Mouse (Mus musculus) sigmoid colon, adult 10 weeks (tissue): ENCODE data around the gene Aip. TPM values are rescaled to one million over a fixed set of nuclear protein-coding genes. Genes with fewer than 3 reads are reported as not detected.

ENCODE experiments used
- polyA plus RNA-seq: library from polyadenylated mRNA; stranded (reverse); fragments of 350-450 nt; fragmentation: Illumina TruSeq; extraction: RNeasy Lipid Tissue Mini Kit (QIAGEN cat#74804); gene quantifications from one replicate; pipeline ENCODE4 v1.2.3, GENCODE M21; 2014; ENCODE audit warnings: low read depth, low replicate concordance

Gene Aip
- 0.47 TPM for polyA plus RNA-seq

DNA sequence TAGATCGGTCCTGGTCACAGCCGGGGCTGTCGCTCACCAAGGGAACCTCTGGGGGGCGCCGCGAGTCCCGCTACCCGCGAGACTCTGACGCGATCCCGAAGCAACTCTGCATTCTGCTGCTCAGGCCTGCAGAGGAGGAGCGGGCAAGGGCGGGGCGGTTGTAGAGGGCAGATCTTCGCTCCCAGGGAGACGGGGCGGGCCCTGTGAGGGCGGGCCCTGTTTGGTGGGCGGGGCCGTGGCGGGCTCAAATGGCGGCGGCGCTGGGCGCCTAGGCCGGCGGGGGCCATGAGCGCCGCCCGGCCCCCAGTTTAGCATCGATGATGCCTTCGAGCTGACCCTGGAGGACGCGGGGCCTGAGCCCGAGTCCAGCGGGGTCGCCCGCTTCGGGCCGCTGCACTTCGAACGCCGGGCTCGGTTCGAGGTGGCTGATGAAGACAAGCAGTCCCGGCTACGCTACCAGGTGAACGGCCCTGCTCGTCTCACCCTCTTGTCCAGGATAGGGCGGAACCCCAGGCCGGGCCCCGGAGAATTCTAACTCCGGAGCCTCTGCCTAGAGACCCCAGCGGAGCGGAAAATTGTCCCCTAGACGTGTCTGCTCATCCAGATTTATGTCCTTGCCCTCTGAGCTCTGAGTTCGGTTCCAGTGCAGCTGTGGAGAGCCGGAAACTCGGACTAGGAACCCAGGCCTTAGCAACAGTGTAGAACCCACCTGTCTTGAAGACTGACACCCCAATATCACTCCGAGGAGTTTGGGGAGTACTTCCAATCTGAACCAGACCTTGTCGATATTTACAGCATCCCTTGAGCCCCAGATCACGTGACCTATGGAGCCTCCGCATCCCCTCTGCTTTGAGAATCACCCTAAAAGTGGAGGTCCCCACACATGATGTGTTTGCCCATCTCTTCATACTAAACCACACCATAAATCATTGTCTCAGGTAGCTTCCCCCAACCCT is at the start of gene Aip:
TSS of gene Aip (minus strand) at position 118 of the 956 bp plus-strand sequence.

DNA sequence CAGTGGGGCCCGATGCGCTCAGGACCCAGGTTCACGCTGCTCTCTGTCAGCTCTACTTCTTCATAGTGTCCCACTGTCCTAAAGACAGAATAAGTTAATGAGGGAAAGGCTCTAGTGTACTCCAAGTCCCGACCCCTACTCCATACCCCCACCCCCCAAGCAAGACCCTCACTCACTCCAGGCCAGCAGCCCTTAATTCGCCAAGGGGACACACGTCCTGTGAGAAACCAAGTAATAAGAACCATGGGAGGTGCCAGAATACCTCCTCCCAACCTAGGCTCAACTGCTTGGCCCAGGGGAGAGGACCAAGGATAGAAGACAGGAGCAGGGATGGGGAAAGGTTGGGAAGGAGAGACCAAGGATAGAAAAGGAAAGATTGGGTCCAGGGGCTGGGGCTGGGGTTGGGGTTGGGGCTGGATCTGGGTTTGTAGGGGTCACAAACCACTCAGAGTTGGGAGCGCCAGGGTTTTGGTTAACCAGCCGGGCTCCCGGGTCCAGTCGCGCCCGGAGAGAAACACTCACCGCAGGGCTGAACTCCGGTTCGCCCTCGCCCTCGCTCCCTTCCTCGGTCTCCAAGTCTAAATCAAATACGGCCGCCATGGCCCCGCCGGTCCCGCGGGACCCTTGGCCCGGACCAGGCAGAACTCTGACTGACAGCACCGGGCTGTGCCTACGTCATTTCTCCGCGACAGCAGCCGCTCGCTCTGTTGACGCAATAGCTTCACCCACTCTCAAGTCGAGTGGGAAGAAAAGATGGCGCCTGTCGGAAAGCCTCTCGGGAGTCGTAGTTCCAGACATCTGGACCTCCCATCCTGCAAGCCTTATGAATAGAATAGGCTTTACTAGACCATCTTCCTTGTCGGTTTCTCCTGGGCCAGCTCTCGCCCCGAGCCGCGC is 37.2 kb upstream of the Aip start, which contains the start of gene Rps6kb2:
TSS of gene Rps6kb2 (minus strand) at position 709 of the 897 bp plus-strand sequence.

DNA sequence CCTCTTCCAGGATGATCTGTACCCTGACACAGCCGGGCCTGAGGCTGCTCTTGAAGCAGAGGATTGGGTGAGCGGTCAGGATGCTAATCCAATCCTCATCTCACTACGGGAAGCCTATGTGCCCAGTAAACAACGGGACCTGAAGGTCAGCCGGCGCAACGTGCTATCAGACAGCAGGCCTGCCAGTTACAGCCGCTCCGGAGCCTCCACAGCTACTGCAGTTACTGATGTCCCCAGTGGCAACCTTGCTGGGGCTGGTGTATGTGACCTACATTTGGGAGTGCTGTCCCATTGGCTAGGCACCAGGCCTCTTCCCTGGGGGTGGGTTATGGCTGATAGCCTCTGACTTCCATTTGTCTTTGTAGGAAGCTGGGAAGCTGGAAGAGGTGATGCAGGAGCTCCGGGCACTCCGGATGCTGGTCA is 27.6 kb upstream of the Aip start, which contains the start of gene Ptprcap:
TSS of gene Ptprcap (plus strand) at position 373 of the 423 bp plus-strand sequence.

DNA sequence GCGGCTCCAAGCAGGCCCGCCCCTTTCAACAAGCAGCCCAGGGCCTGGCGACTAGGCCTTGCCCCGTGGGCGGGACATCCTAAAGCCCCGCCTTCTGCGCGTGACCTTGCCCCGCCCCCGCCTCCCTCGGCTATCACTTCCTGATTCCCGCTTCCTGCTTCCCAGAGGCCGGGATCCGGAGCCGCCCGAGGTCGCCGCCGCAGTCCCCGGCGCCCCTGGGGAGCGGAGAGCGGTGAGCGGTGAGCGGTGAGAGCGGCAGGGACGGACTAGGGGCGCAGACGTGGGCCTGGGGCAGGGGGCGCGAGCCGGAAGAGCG is 22.8 kb upstream of the Aip start, which contains the start of gene Coro1b:
TSS of gene Coro1b (plus strand) at position 129 of the 316 bp plus-strand sequence.

DNA sequence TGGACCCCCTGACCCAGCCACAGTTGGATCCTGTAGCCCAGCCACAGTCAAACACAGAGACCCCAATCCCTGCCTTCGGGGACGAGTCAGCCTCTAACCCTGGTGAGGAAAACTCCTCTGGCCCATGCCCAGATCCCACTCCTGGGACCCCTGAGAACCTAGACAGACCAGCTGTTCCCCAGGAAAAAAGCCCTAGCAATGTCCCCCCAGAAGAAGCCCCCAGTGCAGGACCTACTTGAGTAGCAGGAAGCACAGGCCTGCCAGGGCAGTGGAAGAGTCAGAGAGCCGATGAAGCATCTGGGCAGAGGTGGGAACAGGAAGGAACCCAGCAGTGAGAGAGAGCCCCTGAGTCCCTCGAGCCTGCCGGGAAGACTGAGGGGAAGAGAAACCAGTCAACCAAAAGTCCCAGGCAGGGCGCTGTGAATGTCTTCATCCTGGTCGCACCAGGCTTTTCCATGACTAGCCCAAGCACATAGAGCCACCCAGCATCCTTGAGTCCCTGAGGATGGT is 18.2 kb upstream of the Aip start, which contains the start of gene Cabp4:
TSS of gene Cabp4 (minus strand) at position 275 of the 510 bp plus-strand sequence.

DNA sequence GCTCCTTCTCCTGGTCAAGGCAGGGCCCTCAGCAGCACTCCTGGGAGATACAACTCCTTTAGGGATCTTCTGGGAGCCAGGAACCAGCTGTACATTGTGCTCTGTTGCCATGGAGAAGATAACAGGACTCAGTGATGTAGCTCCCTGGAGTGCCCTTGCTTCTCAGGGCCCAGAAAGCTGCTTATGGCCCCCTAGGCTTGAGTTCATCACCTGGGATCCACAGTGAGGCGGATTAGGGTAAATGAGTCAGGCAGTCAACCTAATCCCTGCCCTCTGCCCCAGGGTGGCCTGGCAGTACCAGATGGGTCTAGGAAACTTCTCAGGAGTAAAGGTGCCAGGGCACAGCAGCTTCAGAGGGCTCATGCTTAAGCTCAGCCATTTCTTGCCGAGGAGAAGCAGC is 13.8 kb upstream of the Aip start, which contains the start of gene Gpr152:
TSS of gene Gpr152 (plus strand) at position 342 of the 400 bp plus-strand sequence.

DNA sequence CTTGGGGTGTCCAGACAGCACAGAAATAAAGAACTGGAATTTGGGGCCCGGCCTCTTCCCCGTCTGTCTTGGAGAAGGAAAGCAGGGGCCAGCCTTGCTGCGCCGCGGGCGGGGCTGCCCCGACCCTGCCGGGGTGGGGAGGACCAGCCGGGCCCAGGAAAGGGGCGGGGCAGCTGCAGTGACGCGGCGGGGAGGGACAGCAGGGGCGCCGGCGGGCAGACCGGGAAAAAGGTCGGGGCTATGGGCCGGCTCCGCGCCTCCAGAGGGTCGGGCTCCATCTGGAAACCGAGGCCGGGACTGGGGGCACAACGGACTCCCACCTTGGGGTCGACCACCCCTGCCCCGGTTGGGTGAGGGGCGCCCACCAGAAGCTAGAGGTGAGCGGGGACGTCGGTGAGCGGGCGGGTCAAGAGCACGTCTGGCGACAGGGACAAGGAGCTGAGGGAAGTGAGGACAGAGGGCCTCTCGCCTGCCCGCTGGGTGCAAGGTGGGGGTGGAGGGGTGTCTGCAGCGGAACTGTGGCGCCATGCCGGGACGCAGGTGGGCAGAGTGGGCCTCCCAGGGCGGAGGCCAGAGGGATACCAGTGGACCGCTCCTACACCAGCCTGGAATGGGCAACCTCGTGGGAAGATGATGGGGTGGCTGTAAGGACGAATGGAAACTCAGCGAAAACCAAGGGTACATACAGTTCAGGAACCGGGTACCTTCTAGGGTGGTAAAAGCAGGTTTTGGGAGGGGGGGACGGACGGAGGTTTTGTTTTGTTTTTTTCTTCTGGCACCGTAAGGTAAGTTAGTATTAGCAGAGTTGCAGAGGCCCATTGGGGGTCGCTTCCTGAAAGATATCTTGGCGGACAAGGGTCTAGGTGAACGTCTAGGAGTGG is 25.6 kb downstream of the Aip start, which contains the start of gene Pitpnm1:
TSS of gene Pitpnm1 (plus strand) at position 162 of the 881 bp plus-strand sequence.

DNA sequence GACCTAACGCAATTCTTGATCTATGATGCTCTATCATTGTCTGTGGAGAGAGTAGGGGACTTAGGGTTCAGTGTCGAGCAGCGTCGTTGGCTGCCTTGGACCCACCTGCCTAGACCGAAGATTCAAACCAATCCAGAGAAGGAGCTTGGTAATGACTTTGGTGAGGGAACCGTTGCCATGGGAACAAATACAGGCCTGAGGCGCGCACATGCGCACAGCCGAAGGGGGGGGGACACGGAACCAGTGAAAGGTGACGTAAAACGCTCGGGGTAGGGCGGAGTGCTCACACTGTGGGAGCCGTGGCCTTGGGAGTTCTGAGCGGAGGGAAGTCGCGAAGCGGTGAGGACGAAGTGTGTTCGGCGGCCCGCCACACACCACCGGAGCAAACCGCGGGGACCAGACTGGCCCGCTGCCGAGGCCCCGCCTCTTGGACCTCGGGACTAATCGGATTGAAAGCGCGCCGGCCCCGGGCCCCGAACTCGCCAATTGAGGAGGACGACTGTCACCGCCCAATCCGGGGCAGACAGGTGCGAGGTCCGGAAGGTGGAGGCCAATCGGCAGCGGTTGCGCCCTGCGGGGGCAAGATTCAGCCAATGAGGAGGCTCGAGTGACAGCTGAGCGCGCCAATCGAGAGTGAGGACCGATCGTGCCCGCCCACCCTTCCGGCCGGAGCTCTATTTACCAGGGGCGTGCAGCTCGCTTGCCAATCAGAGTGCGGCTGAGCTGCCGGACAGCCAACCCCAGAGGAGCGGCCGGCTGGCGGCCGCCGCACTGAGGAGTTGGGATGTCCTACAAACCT is 28.8 kb downstream of the Aip start, which contains the start of gene Cdk2ap2:
TSS of gene Cdk2ap2 (plus strand) at position 541 of the 799 bp plus-strand sequence.

DNA sequence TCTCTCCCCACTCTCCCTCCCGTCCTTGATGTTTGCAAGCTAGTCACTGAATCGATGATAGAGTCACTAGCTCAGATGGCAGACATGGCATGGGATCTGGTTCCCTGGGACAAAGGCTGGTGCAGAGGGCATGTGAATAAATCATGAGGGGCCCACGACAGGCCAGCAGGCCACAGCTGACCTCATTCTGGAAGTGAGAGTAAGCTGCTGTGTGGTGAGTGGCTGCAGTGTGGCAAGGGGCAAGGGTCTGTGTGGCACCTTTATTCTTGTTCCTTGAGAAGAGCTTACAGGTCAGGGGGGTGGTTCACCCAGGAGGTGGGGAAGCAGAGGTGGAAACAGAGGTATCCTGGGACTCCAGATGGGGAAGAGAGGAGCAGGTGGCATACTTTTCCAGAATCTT is 44.3 kb downstream of the Aip start, which contains the start of gene Cabp2:
TSS of gene Cabp2 (plus strand) at position 185 of the 400 bp plus-strand sequence.

Other genes starting within 250 kb of the Aip start
- 3.8 TPM for gene Tcirg1, start 218.7 kb downstream of the Aip start, polyA plus RNA-seq
- gene Ndufs8, start 213.1 kb downstream of the Aip start, polyA plus RNA-seq: 5.1 TPM
- gene Aldh3b1, start 196.1 kb downstream of the Aip start, polyA plus RNA-seq: 0.50 TPM
- 1.8 TPM for gene Unc93b1, start 190.7 kb downstream of the Aip start, polyA plus RNA-seq
- gene Aldh3b3, start 167.2 kb downstream of the Aip start, polyA plus RNA-seq: not detected
- gene Aldh3b2, start 153.5 kb downstream of the Aip start, polyA plus RNA-seq: 0.44 TPM
- gene Acy3, start 139.3 kb downstream of the Aip start, polyA plus RNA-seq: 1.1 TPM
- not detected for gene Tbx10, start 133.1 kb downstream of the Aip start, polyA plus RNA-seq
- gene Nudt8, start 125.3 kb downstream of the Aip start, polyA plus RNA-seq: not detected
- gene Gm49405, start 125.2 kb downstream of the Aip start, polyA plus RNA-seq: 0.47 TPM
- gene Doc2g, start 122.5 kb downstream of the Aip start, polyA plus RNA-seq: not detected
- gene Ndufv1, start 113.1 kb downstream of the Aip start, polyA plus RNA-seq: 8.4 TPM
- gene Gstp1, start 87.9 kb downstream of the Aip start, polyA plus RNA-seq: 27.6 TPM
- 2.6 TPM for gene Gstp2, start 79.8 kb downstream of the Aip start, polyA plus RNA-seq
- gene Gstp3, start 66.3 kb downstream of the Aip start, polyA plus RNA-seq: not detected
- gene Cabp2, start 44.3 kb downstream of the Aip start, polyA plus RNA-seq: not detected
- 4.7 TPM for gene Cdk2ap2, start 28.7 kb downstream of the Aip start, polyA plus RNA-seq
- gene Pitpnm1, start 25.9 kb downstream of the Aip start, polyA plus RNA-seq: 0.63 TPM
- not detected for gene Gpr152, start 13.9 kb upstream of the Aip start, polyA plus RNA-seq
- 0.66 TPM for gene Cabp4, start 18.2 kb upstream of the Aip start, polyA plus RNA-seq
- 53.4 TPM for gene Coro1b, start 22.8 kb upstream of the Aip start, polyA plus RNA-seq
- gene Ptprcap, start 27.7 kb upstream of the Aip start, polyA plus RNA-seq: 10.0 TPM
- gene Rps6kb2, start 37.5 kb upstream of the Aip start, polyA plus RNA-seq: 3.2 TPM
- gene Carns1, start 49.6 kb upstream of the Aip start, polyA plus RNA-seq: 1.9 TPM
- 1.2 TPM for gene Tbc1d10c, start 65.4 kb upstream of the Aip start, polyA plus RNA-seq
- 90.7 TPM for gene Ppp1ca, start 66.2 kb upstream of the Aip start, polyA plus RNA-seq
- 2.5 TPM for gene Rad9a, start 75.8 kb upstream of the Aip start, polyA plus RNA-seq
- gene Clcf1, start 88.4 kb upstream of the Aip start, polyA plus RNA-seq: 0.44 TPM
- gene AC109138.7, start 88.5 kb upstream of the Aip start, polyA plus RNA-seq: not detected
- not detected for gene Pold4, start 106.0 kb upstream of the Aip start, polyA plus RNA-seq
- 9.6 TPM for gene Ssh3, start 143.3 kb upstream of the Aip start, polyA plus RNA-seq
- gene Ankrd13d, start 157.3 kb upstream of the Aip start, polyA plus RNA-seq: not detected
- gene Grk2, start 180.4 kb upstream of the Aip start, polyA plus RNA-seq: 17.6 TPM